Mouse (Mus musculus) stomach, embryonic 15.5 days (tissue): ENCODE data around the gene Slc35b4. TPM values are rescaled to one million over a fixed set of nuclear protein-coding genes. Genes with fewer than 3 reads are reported as not detected.

ENCODE experiments used
- ATAC-seq: fragments of 200-750 bp; cut with Nextera tagmentation; 2 replicates; pipeline ENCODE4 v1.8.0; 2017; ENCODE audit warnings: low read depth, moderate number of reproducible peaks, moderate TSS enrichment; ENCODE audit not compliant: insufficient read depth, low FRiP score
- H3K27ac ChIP-seq: fragments of 300-500 bp; sonication (generic); 2 replicates; pipeline ENCODE4 v1.5.1; 2015; ENCODE audit warnings: mild to moderate bottlenecking, inconsistent platforms
- H3K27me3 ChIP-seq: fragments of 300-500 bp; sonication (generic); replicated peaks from 2 replicates; pipeline ENCODE4 v1.6.1; 2015; ENCODE audit warnings: inconsistent platforms
- H3K36me3 ChIP-seq: fragments of 300-500 bp; sonication (generic); 2 replicates; pipeline ENCODE4 v1.6.1; 2015; ENCODE audit warnings: inconsistent platforms
- H3K4me1 ChIP-seq: fragments of 300-500 bp; sonication (generic); 2 replicates; pipeline ENCODE4 v1.6.1; 2015; ENCODE audit warnings: inconsistent platforms
- H3K4me2 ChIP-seq: fragments of 300-500 bp; sonication (generic); 2 replicates; pipeline ENCODE4 v1.6.1; 2015; ENCODE audit warnings: mild to moderate bottlenecking, inconsistent platforms
- H3K4me3 ChIP-seq: fragments of 300-500 bp; sonication (generic); replicated peaks from 2 replicates; pipeline ENCODE4 v1.5.1; 2015; ENCODE audit warnings: inconsistent platforms
- H3K9ac ChIP-seq: fragments of 300-500 bp; sonication (generic); 2 replicates; pipeline ENCODE4 v1.6.1; 2015; ENCODE audit warnings: inconsistent platforms
- H3K9me3 ChIP-seq: fragments of 300-500 bp; sonication (generic); 2 replicates; pipeline ENCODE4 v1.6.1; 2016; ENCODE audit warnings: inconsistent platforms
- WGBS: fragments of 180-500 bp; shearing (Covaris S2); methylation state at CpG from one replicate; pipeline ENCODE4 v1.1.7; 2015; 5-methylcytosine and 5-hydroxymethylcytosine counted together
- polyA plus RNA-seq: library from polyadenylated mRNA; unstranded; fragments of >200 nt; fragmentation: Nextera tagmentation; extraction: Ambion mirVana; gene quantifications from 2 replicates; pipeline ENCODE4 v1.2.1, GENCODE M21; 2015

Gene Slc35b4
- polyA plus RNA-seq, 1 experiment from 2014 or later: 33.8 TPM

GRCm38 (mm10) chr6:34187273-34187863 is 10.5 kb upstream of the Slc35b4 start:
- 56% methylated on average over 2 of the region's 2 CpGs for WGBS
- H3K9ac ChIP-seq: no peak overlapping the region
- H3K4me1 ChIP-seq: no peaks in the 10 kb centered on the region
- H3K27ac ChIP-seq: no peak overlapping the region
- H3K4me2 ChIP-seq: no peak overlapping the region
- H3K4me3 ChIP-seq: no peak overlapping the region
- H3K27me3 ChIP-seq: no peaks in the 10 kb centered on the region
- no peaks in the 10 kb centered on the region for H3K36me3 ChIP-seq
- no peak for ATAC-seq
- H3K9me3 ChIP-seq: no peaks in the 10 kb centered on the region

- H3K4me1 ChIP-seq: no peaks in the 10 kb centered on the region
- H3K27ac ChIP-seq: no peak overlapping the region
- ATAC-seq: no peak
- no peaks in the 10 kb centered on the region for H3K9me3 ChIP-seq
- no peaks in the 10 kb centered on the region for H3K36me3 ChIP-seq
- 80% methylated on average over 3 of the region's 3 CpGs for WGBS
- no peak overlapping the region for H3K4me3 ChIP-seq
- no peak overlapping the region for H3K4me2 ChIP-seq
- H3K27me3 ChIP-seq: no peaks in the 10 kb centered on the region
- no peak overlapping the region for H3K9ac ChIP-seq
These were observed 6.4 kb upstream of the Slc35b4 start for GRCm38 (mm10) chr6:34183326-34183725.

- Histone ChIP-seq H3K4me3 (no peak overlapping the region), H3K9me3 (no peaks in the 10 kb centered on the region), H3K4me1 (no peaks in the 10 kb centered on the region), H3K9ac (no peak overlapping the region), H3K4me2 (no peak overlapping the region), H3K27me3 (no peaks in the 10 kb centered on the region), H3K36me3 (no peaks in the 10 kb centered on the region), H3K27ac (no peak overlapping the region)
- no peak for ATAC-seq
- WGBS: 57% methylated on average over 3 of the region's 3 CpGs
These were observed 5.0 kb upstream of the Slc35b4 start for GRCm38 (mm10) chr6:34181961-34182360.

- Histone ChIP-seq H3K27me3 (no peaks in the 10 kb centered on the region), H3K9ac (no peak overlapping the region), H3K36me3 (no peaks in the 10 kb centered on the region), H3K9me3 (no peaks in the 10 kb centered on the region), H3K4me2 (no peak overlapping the region), H3K27ac (no peak overlapping the region), H3K4me3 (no peak overlapping the region), H3K4me1 (no peaks in the 10 kb centered on the region)
- no peak for ATAC-seq
- 82% methylated on average over 4 of the region's 4 CpGs for WGBS
These were observed 3.0 kb upstream of the Slc35b4 start for GRCm38 (mm10) chr6:34179911-34180310.

GRCm38 (mm10) chr6:34179007-34179406 is 2.1 kb upstream of the Slc35b4 start:
- no peak for ATAC-seq

GRCm38 (mm10) chr6:34176111-34176863 is 624 bp downstream of the Slc35b4 start:
- H3K4me2 ChIP-seq: peak overlapping the region; percentile 69
- no peaks in the 10 kb centered on the region for H3K9me3 ChIP-seq
- peak overlapping the region; percentile 73 for H3K9ac ChIP-seq
- no peaks in the 10 kb centered on the region for H3K27me3 ChIP-seq
- H3K4me1 ChIP-seq: no peaks in the 10 kb centered on the region
- no peaks in the 10 kb centered on the region for H3K36me3 ChIP-seq
- 2% methylated on average over 29 of the region's 29 CpGs for WGBS
- peak; percentile 74 for ATAC-seq
- peak overlapping the region; percentile 84 for H3K27ac ChIP-seq
- peak overlapping the region; percentile 91 for H3K4me3 ChIP-seq

More at GRCm38 (mm10) chr6:34179007-34179406, 2.1 kb upstream of the Slc35b4 start:
- no peak overlapping the region for H3K27ac ChIP-seq
- no peak overlapping the region for H3K4me2 ChIP-seq
- 76% methylated on average over 3 of the region's 3 CpGs for WGBS
- H3K4me3 ChIP-seq: no peak overlapping the region
- H3K9me3 ChIP-seq: no peaks in the 10 kb centered on the region
- no peaks in the 10 kb centered on the region for H3K36me3 ChIP-seq
- no peaks in the 10 kb centered on the region for H3K4me1 ChIP-seq
- no peaks in the 10 kb centered on the region for H3K27me3 ChIP-seq
- H3K9ac ChIP-seq: no peak overlapping the region

- WGBS: 52% methylated on average over 8 of the region's 8 CpGs
- no peak overlapping the region for H3K9ac ChIP-seq
- H3K4me1 ChIP-seq: no peaks in the 10 kb centered on the region
- H3K4me2 ChIP-seq: no peak overlapping the region
- H3K4me3 ChIP-seq: no peak overlapping the region
- no peaks in the 10 kb centered on the region for H3K36me3 ChIP-seq
- H3K27me3 ChIP-seq: no peaks in the 10 kb centered on the region
- H3K27ac ChIP-seq: no peak overlapping the region
- H3K9me3 ChIP-seq: no peaks in the 10 kb centered on the region
- no peak for ATAC-seq
These were observed 2.2 kb downstream of the Slc35b4 start for GRCm38 (mm10) chr6:34174715-34175114.

GRCm38 (mm10) chr6:34173251-34173650 is 3.7 kb downstream of the Slc35b4 start:
- ATAC-seq: no peak
- H3K9me3 ChIP-seq: no peaks in the 10 kb centered on the region
- H3K4me1 ChIP-seq: no peaks in the 10 kb centered on the region
- WGBS: 86% methylated on average over 12 of the region's 12 CpGs
- no peak overlapping the region for H3K4me3 ChIP-seq
- H3K4me2 ChIP-seq: no peak overlapping the region
- H3K27me3 ChIP-seq: no peaks in the 10 kb centered on the region
- no peak overlapping the region for H3K27ac ChIP-seq
- H3K9ac ChIP-seq: no peak overlapping the region
- peaks cover 5% of the 10 kb centered on the region; the same call in 1 of the 2 replicates for H3K36me3 ChIP-seq

- ATAC-seq: no peak
- H3K27me3 ChIP-seq: no peaks in the 10 kb centered on the region
- H3K9me3 ChIP-seq: no peaks in the 10 kb centered on the region
- H3K9ac ChIP-seq: no peak overlapping the region
- 88% methylated on average over 12 of the region's 12 CpGs for WGBS
- H3K4me2 ChIP-seq: no peak overlapping the region
- no peak overlapping the region for H3K4me3 ChIP-seq
- peaks cover 9% of the 10 kb centered on the region; the same call in 1 of the 2 replicates for H3K36me3 ChIP-seq
- no peaks in the 10 kb centered on the region for H3K4me1 ChIP-seq
- no peak overlapping the region for H3K27ac ChIP-seq
These were observed 5.0 kb downstream of the Slc35b4 start for GRCm38 (mm10) chr6:34171748-34172457.

GRCm38 (mm10) chr6:34170844-34171494 is 5.9 kb downstream of the Slc35b4 start:
- H3K4me2 ChIP-seq: no peak overlapping the region
- WGBS: 76% methylated on average over 7 of the region's 7 CpGs
- no peak overlapping the region for H3K4me3 ChIP-seq
- H3K27me3 ChIP-seq: no peaks in the 10 kb centered on the region
- H3K27ac ChIP-seq: no peak overlapping the region
- H3K4me1 ChIP-seq: no peaks in the 10 kb centered on the region
- H3K36me3 ChIP-seq: peaks cover 12% of the 10 kb centered on the region; the same call in 1 of the 2 replicates
- no peak for ATAC-seq
- no peaks in the 10 kb centered on the region for H3K9me3 ChIP-seq
- H3K9ac ChIP-seq: no peak overlapping the region

- Histone ChIP-seq H3K27me3 (no peaks in the 10 kb centered on the region), H3K36me3 (peaks cover 21% of the 10 kb centered on the region; the same call in 1 of the 2 replicates), H3K4me2 (no peak overlapping the region), H3K27ac (no peak overlapping the region), H3K4me1 (no peaks in the 10 kb centered on the region), H3K9ac (no peak overlapping the region), H3K4me3 (no peak overlapping the region), H3K9me3 (no peaks in the 10 kb centered on the region)
- 88% methylated on average over 3 of the region's 3 CpGs for WGBS
- no peak for ATAC-seq
These were observed 8.1 kb downstream of the Slc35b4 start for GRCm38 (mm10) chr6:34168834-34169233.
